Mouse (Mus musculus) lung, postnatal 0 days (tissue): Measurements from ENCODE around the gene Krt82.
A peak's percentile ranks its signal among the peaks of the same experiment; 100 is the strongest.

Experiments
- CTCF ChIP-seq: IDR thresholded peaks from 2 replicates; pipeline ENCODE4 v1.5.1; 2016; ENCODE audit warnings: antibody characterized with exemption, mild to moderate bottlenecking
- EP300 ChIP-seq: IDR thresholded peaks from 2 replicates; pipeline ENCODE4 v1.6.1; 2016; ENCODE audit warnings: antibody characterized with exemption, mild to moderate bottlenecking, control low read depth

DNA sequence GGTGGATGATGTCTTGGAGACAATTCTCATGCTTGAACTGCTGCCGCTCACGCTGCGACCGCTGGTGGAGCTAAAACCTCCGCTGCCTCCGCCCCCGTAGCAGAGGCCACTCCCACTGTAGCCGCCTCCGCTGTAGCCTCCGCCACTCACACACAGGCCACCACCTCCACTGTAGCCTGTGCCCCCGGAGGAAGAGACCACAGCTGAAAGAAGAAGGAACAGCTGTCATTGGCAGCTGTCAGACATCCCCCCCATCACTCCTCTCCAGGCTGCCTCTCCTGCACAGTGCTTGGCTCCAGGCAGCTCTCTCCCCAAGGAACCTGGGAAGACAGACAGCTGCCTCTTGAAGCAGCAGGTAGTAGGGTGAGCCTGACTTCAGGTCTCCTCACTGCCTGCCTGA is 2.7 kb upstream of the Krt82 start:
- TF ChIP-seq CTCF: 0 out of 2 replicates have a peak, but pooled peaks have one; percentile 5
- TF ChIP-seq EP300: no peak
